Mouse (Mus musculus): ENCODE measurements around the gene Hook1. TPM values are rescaled to one million over a fixed set of nuclear protein-coding genes. Genes with fewer than 3 reads are reported as not detected.

The Hook1 gene
- 13.0 TPM in 2 replicates for polyA plus RNA-seq (2015; fragmentation: Nextera tagmentation; extraction: Ambion mirVana)

DNA sequence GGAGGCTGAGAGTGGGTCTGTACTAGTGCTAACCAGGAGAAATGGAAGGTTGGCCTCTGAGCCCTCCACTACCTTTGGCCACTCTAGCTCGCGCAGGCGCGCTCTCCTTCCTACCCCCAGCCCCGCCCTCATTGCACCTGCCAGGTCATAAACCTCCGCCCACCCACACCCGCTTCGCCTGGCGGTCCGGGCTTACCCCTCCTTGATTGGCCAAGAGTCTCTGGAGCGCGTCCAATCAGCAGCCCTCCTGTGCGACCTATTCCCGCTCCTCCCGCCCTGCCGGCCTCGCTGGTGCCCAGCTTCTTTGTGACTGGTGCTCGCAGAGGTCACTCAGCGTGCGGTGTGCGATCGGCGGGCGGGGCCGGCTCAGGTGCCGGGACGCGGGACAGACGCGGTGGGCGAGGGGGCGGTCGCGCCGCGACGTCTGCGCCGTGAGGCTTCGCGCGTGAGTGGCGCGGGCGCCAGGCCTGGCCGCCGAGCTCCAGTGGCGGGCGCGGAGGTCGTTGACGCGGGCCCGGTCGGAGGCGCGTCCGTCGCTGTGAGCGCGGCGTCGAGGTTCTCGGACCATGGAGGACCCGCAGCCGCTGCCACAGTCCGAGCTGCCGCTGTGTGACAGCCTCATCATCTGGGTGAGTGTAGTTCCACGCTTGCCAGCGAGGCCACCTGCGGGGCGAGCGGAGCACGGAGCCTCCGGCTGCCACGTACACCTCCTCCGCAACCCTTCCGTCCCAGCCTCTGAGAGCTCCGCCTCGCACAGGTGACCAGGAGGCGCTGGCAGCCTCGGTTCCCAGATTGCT is at the start of gene Hook1:
Gene Hook1, plus strand, starts transcription at position 313 of the 797 bp plus-strand sequence.
- Histone ChIP-seq H3K9me3 (ENCODE audit: control insufficient read depth, low read length) (no peaks in the 10 kb centered on the region), H3K4me2 (replicated peaks; ENCODE audit: low read depth) (peak within 1 kb of the TSS; percentile 78), H3K9ac (ENCODE audit: low read length) (peak within 1 kb of the TSS; percentile 72), H3K4me3 (ENCODE audit: low read depth, low read length) (peak within 1 kb of the TSS; percentile 57), H3K27ac (replicated peaks) (peak within 1 kb of the TSS; percentile 89), H3K27me3 (ENCODE audit: control insufficient read depth, insufficient read depth, low read length) (no peaks in the 10 kb centered on the region), H3K4me1 (replicated peaks; ENCODE audit: control insufficient read depth, insufficient read depth) (no peaks in the 10 kb centered on the region), H3K36me3 (ENCODE audit: control insufficient read depth, insufficient read depth, low read length) (no peaks in the 10 kb centered on the region)
- DNase-seq (ENCODE audit: low spot score) (peak; percentile 99), ATAC-seq (ENCODE audit: low FRiP score, low TSS enrichment) (peak; percentile 100)
- TF ChIP-seq EP300 (optimal IDR thresholded peaks at IDR 0.05), result no peak
- no peak for TF ChIP-seq CTCF (IDR thresholded peaks at IDR 0.05; ENCODE audit: low read depth)
- whole genome bisulfite sequencing, result under 1% methylated on average over 67 of the region's 82 CpGs

DNA sequence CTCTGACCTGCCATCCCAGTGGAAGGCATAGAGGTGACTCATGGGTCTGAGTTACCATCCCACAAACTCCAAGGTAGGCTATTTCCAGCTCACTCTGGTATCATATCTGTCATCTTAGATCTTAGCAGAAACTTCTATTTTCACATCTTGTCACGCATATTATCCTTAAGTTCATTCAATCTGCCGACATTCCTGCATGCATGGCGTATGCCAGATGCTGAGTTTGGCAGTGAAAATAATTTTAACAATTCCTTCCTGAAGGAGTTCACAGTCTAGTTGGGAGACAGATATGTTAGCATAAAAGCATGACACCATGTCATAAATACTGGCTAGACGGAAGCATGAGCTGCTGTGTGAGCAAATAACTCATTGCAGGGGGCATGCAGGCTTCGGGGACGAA is 49.3 kb upstream of the Hook1 start:
- TF ChIP-seq EP300 (optimal IDR thresholded peaks at IDR 0.05), result no peak
- TF ChIP-seq CTCF (IDR thresholded peaks at IDR 0.05; ENCODE audit: low read depth), result no peak
- ATAC-seq (ENCODE audit: low FRiP score, low TSS enrichment) (no peak), DNase-seq (ENCODE audit: low spot score) (no peak)
- Histone ChIP-seq H3K27me3 (ENCODE audit: control insufficient read depth, insufficient read depth, low read length) (no peaks in the 10 kb centered on the region), H3K4me1 (replicated peaks; ENCODE audit: control insufficient read depth, insufficient read depth) (no peaks in the 10 kb centered on the region), H3K4me3 (ENCODE audit: low read depth, low read length) (no peak overlapping the region), H3K9me3 (ENCODE audit: control insufficient read depth, low read length) (no peaks in the 10 kb centered on the region), H3K4me2 (replicated peaks; ENCODE audit: low read depth) (no peak overlapping the region), H3K9ac (ENCODE audit: low read length) (no peak overlapping the region), H3K36me3 (ENCODE audit: control insufficient read depth, insufficient read depth, low read length) (no peaks in the 10 kb centered on the region), H3K27ac (replicated peaks) (no peak overlapping the region)
- WGBS, result 57% methylated on average over 6 of the region's 6 CpGs

DNA sequence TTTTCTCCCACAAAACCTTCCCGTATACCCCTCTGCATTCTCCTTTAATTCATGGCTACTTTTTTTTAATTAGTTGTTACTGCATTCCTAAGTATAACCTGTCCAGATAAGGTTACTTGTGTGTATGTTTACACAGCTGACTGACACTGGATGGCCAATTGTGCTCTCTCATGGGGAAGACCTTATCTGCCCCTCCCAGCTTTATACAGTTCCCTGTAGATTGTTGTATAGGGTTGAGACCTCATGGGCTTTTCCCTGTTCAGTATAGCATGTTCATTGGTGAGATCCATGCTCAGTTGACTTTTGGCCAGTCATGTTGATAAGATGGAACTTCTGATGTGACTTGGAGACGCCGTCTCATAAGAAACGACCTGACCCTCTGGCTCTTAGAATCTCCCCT is 46.6 kb upstream of the Hook1 start:
- Histone ChIP-seq H3K36me3 (ENCODE audit: control insufficient read depth, insufficient read depth, low read length) (no peaks in the 10 kb centered on the region), H3K4me2 (replicated peaks; ENCODE audit: low read depth) (no peak overlapping the region), H3K9me3 (ENCODE audit: control insufficient read depth, low read length) (no peaks in the 10 kb centered on the region), H3K9ac (ENCODE audit: low read length) (no peak overlapping the region), H3K4me3 (ENCODE audit: low read depth, low read length) (no peak overlapping the region), H3K4me1 (replicated peaks; ENCODE audit: control insufficient read depth, insufficient read depth) (no peaks in the 10 kb centered on the region), H3K27ac (replicated peaks) (no peak overlapping the region), H3K27me3 (ENCODE audit: control insufficient read depth, insufficient read depth, low read length) (no peaks in the 10 kb centered on the region)
- DNase-seq (ENCODE audit: low spot score) (no peak), ATAC-seq (ENCODE audit: low FRiP score, low TSS enrichment) (no peak)
- no peak for TF ChIP-seq EP300 (optimal IDR thresholded peaks at IDR 0.05)
- no peak for TF ChIP-seq CTCF (IDR thresholded peaks at IDR 0.05; ENCODE audit: low read depth)
- WGBS, result 63% methylated on average over 4 of the region's 4 CpGs

DNA sequence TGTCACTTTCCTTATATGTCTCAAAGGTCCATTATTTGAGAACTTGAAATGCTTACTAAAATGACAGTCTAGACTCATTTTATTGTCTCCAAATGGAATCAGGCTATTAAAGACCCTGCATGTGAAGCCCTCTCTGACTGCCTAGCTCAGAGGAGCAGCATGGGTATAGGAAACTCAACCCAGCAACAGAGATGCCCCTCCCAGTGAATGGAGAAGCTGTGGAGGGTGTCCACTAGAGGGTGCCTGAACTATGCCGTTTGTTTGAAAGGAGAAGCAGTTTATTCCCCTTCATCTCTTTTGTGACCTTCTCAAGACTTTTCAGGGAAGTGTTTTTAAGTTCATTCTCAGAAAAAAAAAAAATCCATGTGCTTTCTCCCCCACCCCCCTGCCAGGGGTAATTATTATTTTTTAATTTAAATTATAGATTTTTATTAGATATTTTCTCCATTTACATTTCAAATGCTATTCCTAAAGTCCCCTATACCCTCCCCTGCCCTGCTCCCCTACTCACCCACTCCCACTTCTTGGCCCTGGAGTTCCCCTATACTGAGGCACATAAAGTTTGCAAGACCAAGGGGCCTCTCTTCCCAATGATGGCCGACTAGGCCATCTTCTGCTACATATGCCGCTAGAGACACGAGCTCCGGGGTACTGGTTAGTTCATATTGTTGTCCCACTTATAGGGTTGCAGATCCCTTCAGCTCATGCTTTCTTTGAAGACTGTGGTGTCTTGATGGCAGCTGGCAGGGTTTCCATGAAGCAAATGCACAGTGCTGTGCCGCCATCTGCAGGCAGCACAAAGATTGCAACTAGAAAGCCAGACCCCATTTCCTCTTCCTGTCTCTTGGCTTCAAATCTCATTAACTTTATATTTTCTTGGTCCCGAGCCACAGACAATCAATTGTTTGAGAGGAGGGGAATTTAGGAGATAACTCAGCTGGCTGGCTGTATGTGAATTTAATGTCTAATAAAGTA is 42.5 kb upstream of the Hook1 start:
- Histone ChIP-seq H3K27me3 (ENCODE audit: control insufficient read depth, insufficient read depth, low read length) (no peaks in the 10 kb centered on the region), H3K9me3 (ENCODE audit: control insufficient read depth, low read length) (no peaks in the 10 kb centered on the region), H3K36me3 (ENCODE audit: control insufficient read depth, insufficient read depth, low read length) (no peaks in the 10 kb centered on the region), H3K4me3 (ENCODE audit: low read depth, low read length) (no peak overlapping the region), H3K4me2 (replicated peaks; ENCODE audit: low read depth) (no peak overlapping the region), H3K9ac (ENCODE audit: low read length) (no peak overlapping the region), H3K27ac (replicated peaks) (no peak overlapping the region), H3K4me1 (replicated peaks; ENCODE audit: control insufficient read depth, insufficient read depth) (no peaks in the 10 kb centered on the region)
- peak; percentile 82 for DNase-seq (ENCODE audit: low spot score)
- no peak for TF ChIP-seq EP300 (optimal IDR thresholded peaks at IDR 0.05)
- peak; percentile 95 for TF ChIP-seq CTCF (IDR thresholded peaks at IDR 0.05; ENCODE audit: low read depth)
- WGBS, result 11% methylated on average over 7 of the region's 7 CpGs
- peak; percentile 38; the same call in 1 of the 2 replicates for ATAC-seq (ENCODE audit: low FRiP score, low TSS enrichment)

DNA sequence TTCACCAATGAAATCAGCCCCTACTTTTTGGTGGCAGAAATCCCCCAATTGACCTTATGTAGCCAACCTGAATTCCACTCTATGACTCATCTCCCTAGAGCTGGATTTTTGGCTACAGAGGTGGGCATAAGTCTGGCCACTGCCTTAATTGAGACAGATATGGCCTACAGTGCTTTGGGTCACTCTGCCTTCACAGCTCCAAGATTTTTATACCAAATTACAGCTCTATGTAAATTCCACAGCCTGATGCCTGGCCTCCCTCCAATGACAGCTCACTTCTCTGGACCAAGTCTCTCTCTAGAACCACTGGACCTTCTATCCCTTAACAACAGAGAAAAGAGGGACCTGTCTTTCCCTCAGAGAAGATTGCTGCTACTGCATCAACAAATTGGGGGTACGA is 38.2 kb upstream of the Hook1 start:
- Histone ChIP-seq H3K4me1 (replicated peaks; ENCODE audit: control insufficient read depth, insufficient read depth) (no peaks in the 10 kb centered on the region), H3K9ac (ENCODE audit: low read length) (no peak overlapping the region)
- no peak for ATAC-seq (ENCODE audit: low FRiP score, low TSS enrichment)

More for the DNA sequence above, 38.2 kb upstream of the Hook1 start:
- Histone ChIP-seq H3K36me3 (ENCODE audit: control insufficient read depth, insufficient read depth, low read length) (no peaks in the 10 kb centered on the region), H3K4me2 (replicated peaks; ENCODE audit: low read depth) (no peak overlapping the region), H3K27me3 (ENCODE audit: control insufficient read depth, insufficient read depth, low read length) (no peaks in the 10 kb centered on the region), H3K4me3 (ENCODE audit: low read depth, low read length) (no peak overlapping the region), H3K9me3 (ENCODE audit: control insufficient read depth, low read length) (no peaks in the 10 kb centered on the region), H3K27ac (replicated peaks) (no peak overlapping the region)
- TF ChIP-seq CTCF (IDR thresholded peaks at IDR 0.05; ENCODE audit: low read depth), result no peak
- TF ChIP-seq EP300 (optimal IDR thresholded peaks at IDR 0.05), result no peak
- WGBS, result 85% methylated on average over 1 of the region's 1 CpGs
- DNase-seq (ENCODE audit: low spot score), result no peak
